Mouse (Mus musculus): Measurements from ENCODE around the gene Ccdc8.
"Not testable (repeated sequence)": the region's sequence is repeated elsewhere in the genome, so short reads cannot be mapped to it uniquely, and the experiment has no call there.

Gene Ccdc8

DNA sequence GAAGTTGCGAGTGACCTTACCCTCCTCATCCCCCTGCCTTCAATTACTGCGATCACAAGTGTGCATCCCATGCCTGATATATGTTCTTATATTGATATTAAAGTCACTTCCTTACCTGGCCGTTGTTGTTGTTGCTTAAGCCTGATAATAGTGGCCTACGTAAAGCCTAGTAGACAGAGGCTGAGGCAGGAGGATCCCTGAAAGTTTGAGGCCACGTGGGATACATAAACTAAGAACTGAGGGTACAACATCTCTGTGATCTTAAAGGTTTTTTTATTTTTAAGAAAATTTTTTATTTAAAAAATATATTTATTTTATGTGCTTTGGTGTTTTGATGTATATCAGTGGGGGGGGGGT lies at the start of gene Ccdc8:
Ccdc8 (plus strand) TSS at position 258 of the 357 bp plus-strand sequence.
- no peak for DNase-seq (ENCODE audit: low read depth, low spot score)

DNA sequence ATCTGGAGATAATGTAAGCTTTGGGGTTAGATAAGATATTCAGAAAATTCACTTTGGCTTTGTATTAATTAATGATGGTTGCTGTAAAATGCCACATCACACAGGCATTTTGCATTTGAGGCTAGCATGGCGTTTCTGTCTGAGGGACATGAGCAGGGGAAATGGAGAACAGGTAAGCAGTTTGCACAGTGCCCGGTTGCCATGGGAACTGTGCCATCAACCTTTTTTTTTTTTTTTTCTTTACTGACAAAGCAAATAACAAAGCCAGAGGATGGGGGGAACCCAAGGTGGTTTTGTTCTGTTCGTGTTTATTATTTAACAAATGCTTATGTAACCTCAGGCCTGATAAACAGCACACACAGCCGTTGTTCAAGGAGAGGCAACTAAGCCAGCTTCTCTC lies 49.6 kb upstream of the Ccdc8 start:
- DNase-seq (ENCODE audit: low read depth, low spot score) = no peak

DNA sequence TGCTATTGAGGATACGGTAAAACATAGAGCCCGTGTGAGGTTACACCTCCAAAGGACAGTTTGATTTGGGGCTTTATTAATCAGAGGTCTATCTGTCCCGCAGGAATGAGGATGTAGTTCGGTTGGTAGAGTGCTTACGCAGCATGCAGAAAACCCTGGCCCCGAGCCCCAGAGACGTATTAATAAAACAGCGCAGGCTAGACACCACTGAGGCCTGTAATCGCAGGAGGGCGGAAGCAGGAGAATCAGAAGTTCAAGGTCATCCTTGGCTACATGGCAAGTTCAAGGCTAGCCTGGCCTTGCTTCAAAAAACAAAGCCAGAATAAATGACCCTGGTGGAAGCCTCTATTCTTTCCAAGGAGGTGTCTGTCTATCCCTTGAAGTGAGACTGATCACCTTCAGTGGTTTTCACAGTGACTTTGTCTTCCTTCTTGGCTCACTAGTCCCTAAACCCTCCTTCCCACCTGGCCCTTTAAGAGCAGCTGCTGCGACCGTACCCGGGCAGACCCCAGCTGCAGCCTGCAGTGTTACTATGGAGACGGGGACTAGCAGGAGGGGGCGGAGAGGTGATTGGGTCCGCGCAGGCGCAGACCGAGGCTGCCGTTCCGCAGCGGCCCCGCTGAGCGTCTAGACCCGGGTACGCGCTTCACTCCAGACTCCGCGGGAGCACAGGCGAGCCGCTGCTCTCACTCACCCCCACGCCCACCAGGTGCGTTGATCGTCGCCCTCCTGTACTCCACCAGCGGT lies 48.3 kb upstream of the Ccdc8 start, which contains the start of gene Pnmal2:
Pnmal2 (plus strand) TSS at position 622 of the 747 bp plus-strand sequence.
- no peak for DNase-seq (ENCODE audit: low read depth, low spot score)

DNA sequence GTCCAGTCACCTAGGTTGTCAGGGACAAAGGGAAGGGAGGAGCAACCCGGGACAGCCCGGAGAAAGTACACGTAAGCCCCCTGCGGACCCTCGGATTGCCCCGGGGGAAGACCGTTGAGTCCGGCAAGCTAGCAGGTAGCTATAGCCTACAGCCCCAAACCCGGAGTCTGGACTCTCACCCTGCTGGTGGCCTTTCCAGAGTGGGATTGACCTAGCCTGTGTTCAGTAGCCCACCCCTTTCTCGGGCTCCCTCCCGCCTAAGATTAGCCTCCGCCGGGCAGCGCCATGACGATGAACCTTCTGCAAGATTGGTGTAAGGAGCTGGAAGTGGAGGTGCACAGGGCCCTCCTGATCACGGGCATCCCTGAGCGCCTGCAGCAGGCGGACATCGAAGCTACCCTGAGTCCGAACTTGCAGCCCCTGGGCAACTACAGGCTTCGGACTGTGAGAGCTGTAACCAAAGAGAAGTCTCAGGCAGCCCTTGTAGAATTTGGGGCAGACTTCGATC lies 47.6 kb upstream of the Ccdc8 start:
- no peak for DNase-seq (ENCODE audit: low read depth, low spot score)

DNA sequence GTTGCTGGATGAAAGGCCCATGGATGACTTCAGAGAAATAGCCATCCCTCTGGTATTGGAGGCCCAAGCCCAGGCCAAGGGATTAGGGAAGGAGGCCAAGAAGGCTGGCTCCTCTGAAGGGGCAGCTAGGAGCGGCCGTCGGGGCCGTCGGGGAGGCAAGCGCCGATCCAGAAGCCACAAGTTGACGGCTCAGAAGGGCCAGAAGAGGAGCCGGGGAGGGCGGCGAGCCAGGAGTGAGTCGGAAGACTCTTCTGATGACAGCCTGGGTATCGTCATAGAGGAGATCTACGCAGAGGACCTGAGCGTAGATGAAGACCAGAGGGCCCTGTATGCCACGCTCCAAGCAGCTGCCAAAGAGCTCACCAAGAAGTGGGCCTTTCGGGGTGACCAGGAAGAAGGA lies 47.1 kb upstream of the Ccdc8 start:
- DNase-seq (ENCODE audit: low read depth, low spot score) = no peak

DNA sequence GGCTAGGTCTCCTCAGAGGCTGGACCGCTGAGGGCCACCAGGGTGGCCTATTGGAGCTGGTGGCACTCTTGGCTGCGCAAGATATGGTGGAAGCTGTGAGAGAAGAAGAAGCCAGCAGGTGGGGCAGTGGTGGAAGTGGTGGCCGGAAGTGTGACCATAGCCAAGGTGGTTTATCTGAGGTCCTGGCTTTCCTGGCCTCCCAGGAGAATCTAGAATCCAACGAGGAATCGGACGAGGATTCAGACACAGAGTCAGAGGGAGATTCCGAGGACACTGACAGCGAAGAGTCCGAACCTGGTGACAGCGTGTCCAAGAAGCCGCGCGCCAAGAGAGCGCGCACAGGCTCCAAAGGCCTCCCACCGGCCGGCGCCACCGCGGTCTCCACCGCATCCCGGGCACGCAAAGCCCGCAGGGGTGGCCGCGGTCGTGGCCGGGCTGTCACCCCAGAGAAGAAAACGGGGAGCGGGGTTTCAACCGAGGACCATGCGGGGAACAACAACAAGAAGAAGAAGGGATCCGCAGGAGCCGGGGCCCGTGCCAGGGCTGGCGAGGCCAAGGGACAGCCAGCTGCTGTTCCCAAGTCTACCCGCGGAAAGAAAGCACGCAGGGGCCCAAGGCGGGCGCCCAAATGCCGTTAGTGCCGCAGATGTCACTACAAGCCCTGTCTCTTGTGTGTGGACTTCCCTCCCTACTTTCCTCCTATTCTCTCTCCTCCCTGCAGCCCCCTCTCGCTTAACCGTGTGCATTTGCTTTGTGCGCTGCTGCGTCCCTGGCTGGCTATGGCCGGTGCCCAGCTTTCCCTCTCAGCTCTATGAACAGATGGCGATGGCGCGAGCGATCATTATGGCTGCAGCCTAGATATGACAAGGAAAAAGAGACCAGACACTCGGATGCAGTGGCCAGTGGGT lies 45.8 kb upstream of the Ccdc8 start:
- no peak for DNase-seq (ENCODE audit: low read depth, low spot score)

- DNase-seq (ENCODE audit: low read depth, low spot score) = no peak
These were observed 45.1 kb upstream of the Ccdc8 start for GRCm38 (mm10) chr7:16947349-16947895.

DNA sequence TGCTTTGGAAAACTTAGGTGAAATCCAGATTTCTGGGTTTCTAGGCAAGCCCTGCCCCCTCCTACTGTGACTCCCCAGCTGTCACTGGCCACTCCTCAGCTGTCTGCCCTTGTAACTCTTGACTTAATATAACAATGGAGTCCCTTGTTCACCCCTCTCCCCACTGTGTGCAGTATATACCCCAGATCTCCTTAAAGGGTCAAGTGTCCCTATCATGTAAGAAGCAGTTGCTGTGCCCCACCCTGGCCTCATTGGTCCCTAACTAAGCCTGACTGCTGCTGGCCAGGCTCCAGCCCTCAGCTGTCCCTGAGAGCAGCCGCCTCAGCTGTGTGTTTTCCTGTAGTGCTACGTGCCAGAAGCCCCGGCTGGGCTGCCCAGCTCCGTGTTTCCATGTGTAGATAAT lies 44.5 kb upstream of the Ccdc8 start:
- DNase-seq (ENCODE audit: low read depth, low spot score) = no peak

GRCm38 (mm10) chr7:16948923-16949458 lies 43.5 kb upstream of the Ccdc8 start:
- no peak for DNase-seq (ENCODE audit: low read depth, low spot score)

DNA sequence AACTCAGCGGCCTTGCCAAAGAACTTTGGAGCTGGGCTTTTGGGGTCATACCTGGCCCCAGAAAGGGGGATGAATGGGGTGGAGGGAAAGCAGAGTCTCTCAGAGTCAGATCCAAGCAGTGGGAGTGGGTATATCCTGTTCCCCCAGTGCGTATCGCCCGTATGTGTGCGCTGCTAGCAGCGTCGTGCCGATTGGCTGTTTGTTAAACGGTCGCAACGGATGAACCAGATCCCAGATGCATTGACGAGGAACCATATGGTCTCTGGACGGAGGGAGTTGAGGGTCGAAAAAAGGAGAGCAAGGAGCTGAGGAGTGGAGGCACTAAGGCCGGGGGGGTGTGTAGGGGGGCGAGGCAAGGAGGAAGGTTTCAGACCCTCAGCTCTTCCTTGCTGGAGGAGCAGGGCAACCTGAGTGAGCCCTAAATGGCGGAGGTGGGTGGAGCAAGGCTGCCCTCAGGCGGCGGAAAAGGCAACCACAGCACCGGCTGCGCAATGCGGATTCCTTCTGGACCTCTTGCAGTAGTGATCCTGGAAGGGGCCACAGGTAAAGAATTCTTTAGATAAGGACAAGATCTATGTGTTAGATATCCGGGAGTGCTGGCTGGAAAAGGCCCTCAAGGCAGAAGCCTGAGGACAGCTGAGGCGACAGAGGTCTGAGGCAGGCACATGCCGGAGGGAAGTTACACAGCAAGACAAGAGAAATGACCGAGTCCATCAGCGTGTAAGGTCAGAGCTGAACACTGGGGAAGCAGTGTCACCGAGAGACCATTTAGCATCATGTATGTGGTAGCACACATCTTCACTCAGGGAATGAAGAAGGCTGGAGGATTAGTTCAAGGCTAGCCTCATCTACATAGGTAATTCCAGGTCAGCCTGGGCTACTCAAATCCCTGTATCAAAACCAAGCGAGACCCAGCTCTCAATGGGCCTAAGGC lies 42.3 kb upstream of the Ccdc8 start:
- DNase-seq (ENCODE audit: low read depth, low spot score) = peak; percentile 88

GRCm38 (mm10) chr7:16950861-16951635 lies 41.5 kb upstream of the Ccdc8 start:
- peak; percentile 96 for DNase-seq (ENCODE audit: low read depth, low spot score)

DNA sequence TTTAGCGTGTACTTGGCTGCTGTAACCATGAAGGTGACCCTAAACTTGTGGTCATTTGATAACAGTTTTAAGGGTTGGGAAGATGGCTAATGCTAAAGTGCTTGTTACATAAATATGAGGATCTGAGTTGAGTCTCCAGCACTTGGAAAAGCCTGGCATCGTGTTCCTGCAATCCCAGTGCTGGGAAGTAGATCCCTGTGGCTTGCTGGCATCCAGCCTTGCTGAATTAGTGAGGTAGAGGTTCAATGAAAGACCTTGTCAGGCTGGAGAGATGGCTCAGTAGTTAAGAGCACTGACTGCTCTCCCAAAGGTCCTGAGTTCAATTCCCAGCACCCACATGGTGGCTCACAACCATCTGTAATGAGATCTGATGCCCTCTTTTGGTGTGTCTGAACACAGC lies 38.7 kb upstream of the Ccdc8 start:
- not testable (repeated sequence) for DNase-seq (ENCODE audit: low read depth, low spot score)

DNA sequence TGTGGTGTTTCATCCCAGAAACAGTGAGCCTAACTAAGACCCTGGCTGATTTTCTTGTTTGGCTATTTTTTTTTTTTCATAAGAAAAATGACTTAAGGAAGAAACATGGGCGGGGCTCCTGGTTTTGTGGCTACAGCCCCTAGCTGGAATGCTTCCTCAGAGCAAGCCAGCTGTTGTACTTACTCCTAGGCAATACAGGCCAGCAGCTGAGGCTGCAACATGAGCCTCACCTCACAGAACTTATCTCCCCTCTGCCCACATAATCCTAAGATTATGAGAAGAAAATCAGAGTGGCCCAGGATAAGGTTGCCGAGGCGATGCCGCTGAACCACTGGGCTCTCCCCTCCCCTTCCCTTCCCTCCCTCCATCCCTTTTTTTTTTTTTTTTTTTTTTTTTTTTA lies 36.8 kb upstream of the Ccdc8 start:
- DNase-seq (ENCODE audit: low read depth, low spot score) = no peak

DNA sequence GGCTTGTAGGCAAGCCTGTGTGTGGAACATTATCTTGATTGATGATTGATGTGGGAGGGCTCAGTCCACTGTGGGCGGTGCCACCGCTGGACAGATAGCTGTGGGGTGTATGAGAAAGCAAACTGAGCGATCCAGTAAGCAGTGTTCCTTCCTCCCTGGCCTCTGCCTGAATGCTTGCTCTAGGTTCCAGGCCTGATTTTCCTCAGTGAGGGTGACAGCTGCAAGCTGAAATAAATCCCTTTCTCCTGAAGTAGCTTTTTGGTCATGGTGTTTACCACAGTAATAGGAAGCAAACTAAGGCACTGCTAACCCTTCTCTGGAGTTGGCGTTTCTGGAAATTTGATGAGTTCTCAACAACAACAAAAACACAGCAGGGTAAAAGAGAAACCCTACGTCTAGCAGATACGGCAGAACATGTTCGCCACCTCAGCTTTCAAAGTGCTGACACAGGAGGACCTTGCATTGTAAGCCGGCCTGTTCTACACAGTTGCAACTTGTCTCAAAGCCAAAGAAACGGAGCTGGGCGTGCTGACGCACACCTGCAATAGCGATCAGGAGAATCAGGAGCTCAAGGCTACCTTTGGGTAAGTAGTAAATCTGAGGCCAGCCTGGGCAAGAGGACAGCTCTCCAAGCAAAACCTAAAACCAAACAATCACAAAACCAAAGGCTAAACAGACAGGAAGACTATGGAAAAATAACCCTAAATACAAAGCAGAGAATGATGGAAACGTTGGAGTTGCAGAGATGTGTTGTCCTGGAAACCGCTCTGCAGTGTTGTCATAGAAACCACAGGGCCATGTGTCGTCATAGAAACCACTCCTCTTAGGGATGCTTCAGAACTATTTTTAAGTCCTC lies 35.9 kb upstream of the Ccdc8 start:
- DNase-seq (ENCODE audit: low read depth, low spot score) = no peak

DNA sequence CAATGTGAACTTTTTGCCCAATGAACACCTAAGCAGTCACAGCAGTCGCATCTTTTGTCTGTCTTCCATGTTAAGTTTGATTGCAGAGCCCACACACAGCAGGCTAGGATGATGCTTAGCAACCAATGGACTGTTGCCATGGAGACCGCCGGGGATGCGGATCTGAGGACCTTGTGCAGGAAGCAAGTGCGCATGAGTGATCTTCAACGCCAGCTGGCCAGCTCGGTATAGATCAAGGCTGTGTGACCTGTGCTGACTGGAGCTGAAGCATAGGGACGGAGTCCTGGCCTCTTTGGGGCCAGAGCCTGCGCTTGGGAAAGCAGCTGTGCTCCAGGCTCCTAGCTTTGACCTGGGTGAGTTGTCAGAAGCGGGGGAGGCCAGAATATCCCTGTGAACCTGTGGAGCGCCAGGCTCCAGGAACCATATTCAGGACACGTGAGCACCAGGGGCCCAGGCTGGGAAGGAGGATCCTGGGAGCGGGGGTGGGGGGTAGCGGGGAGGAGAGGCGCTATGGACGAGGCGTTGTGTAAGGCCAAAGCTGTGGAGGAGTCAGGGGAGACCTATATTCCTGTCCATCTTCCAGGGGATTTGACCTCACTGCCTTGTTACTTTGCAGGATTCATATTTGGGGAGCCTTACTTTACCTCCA lies 32.8 kb upstream of the Ccdc8 start, which contains the start of gene Pnmal1:
Pnmal1 (plus strand) TSS at position 141 of the 649 bp plus-strand sequence.
- no peak for DNase-seq (ENCODE audit: low read depth, low spot score)

GRCm38 (mm10) chr7:16961678-16962077 lies 30.8 kb upstream of the Ccdc8 start:
- DNase-seq (ENCODE audit: low read depth, low spot score) = no peak

DNA sequence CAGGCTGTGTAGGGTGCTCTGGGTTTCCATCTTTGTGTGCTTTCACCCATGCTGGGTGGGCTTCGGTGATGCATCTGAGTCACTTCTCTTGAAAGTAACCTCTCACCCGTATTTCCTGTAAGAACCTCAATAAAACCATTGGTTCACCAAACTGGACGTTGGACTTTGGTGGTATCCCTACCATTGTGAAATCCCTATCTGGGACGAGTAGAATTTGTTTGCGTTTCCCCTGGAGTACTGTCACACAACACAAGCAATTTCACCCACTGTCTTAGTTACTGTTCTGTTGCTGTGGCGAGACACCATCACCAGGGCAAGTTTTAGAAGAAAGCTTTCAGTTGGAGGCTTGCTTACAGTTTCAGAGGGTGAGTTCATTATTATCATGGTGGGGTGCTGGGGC lies 24.1 kb upstream of the Ccdc8 start:
- no peak for DNase-seq (ENCODE audit: low read depth, low spot score)

- DNase-seq (ENCODE audit: low read depth, low spot score) = peak; percentile 67
These were observed 21.3 kb upstream of the Ccdc8 start for GRCm38 (mm10) chr7:16971160-16971559.

DNA sequence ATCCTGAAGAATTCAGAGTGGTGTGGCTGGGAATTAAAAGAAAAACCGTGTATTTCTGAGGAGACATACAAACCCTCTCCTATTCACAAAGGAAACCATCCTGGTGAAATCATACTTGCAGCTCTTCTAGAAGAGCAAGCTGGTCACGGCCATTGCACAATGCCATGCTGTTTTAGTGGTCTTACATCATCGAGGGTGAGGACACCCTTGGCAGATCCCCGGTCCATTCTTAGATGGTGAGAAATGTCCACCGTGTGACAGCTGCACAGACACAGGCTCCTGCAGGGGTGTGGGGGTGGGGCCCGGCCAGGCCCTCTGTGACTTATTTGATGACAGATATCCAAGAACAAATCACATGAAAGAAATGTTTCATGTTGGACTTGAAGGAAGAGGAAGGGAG lies 18.5 kb upstream of the Ccdc8 start:
- peak; percentile 41 for DNase-seq (ENCODE audit: low read depth, low spot score)
